Mouse (Mus musculus) heart, postnatal 0 days (tissue): Measurements from ENCODE around the gene Gm5447.

ENCODE experiments used
- CTCF ChIP-seq: IDR thresholded peaks from 2 replicates; pipeline ENCODE4 v1.5.1; 2016; ENCODE audit warnings: antibody characterized with exemption, control low read depth, low read depth
- EP300 ChIP-seq: IDR thresholded peaks from 2 replicates; pipeline ENCODE4 v1.6.1; 2016; ENCODE audit warnings: antibody characterized with exemption, low read depth

DNA sequence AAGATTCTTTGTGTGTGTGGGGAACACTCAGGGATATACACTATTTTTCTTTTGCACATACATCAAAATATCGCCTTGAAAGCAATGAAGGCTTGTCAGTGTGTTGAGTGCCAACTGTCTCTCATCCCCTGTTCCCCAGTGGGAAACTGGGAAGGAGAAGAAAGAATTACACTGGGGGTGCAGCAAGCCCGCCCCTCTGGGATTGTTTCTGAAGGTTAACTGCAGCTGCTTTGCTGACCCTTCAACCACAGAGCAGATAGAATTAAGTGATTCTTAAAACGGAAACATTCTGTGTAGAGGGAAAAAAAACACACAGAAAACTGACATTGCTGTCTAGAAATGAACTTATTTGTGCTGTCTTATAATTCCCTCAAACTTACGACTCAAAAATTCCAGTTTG, 47.5 kb downstream of the Gm5447 start:
- TF ChIP-seq CTCF, result no peak
- TF ChIP-seq EP300, result no peak
